Mouse (Mus musculus): ENCODE measurements around the gene Cfap61. TPM values are rescaled to one million over a fixed set of nuclear protein-coding genes. Genes with fewer than 3 reads are reported as not detected.

The Cfap61 gene
- total and polyA plus RNA-seq, 2 experiments from 2014 or later: 0.46 to 0.68 TPM

DNA sequence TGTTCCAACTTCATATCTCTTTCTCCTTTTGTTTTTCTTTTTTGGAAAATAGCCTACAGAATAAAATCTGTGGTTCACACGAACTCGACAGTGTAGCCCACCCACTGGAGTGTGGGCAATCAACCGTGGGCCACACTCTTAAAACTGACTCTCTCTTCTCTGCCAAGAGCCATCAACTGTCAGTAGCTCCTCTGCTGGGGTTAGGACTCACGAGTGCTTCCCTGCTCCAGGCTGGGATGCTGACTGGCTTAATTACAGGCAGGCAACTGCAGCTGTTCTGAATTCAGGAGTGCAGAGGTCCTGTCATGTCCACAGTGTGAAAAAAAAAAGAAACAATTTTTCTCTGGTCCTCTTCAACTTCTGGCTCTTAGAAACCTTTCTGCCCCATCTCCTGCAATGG is 237.5 kb downstream of the Cfap61 start:
- 46% methylated on average over 4 of the region's 4 CpGs for WGBS
- Histone ChIP-seq H3K4me3 (ENCODE audit: low read depth, low read length) (no peak overlapping the region), H3K27ac (ENCODE audit: low read depth) (no peak overlapping the region), H3K4me2 (ENCODE audit: low read depth, low read length) (no peak overlapping the region), H3K4me1 (ENCODE audit: control insufficient read depth, insufficient read depth) (no peaks in the 10 kb centered on the region), H3K9me3 (replicated peaks; ENCODE audit: control insufficient read depth, low read length) (no peaks in the 10 kb centered on the region), H3K36me3 (replicated peaks; ENCODE audit: control insufficient read depth, insufficient read depth, low read length) (no peaks in the 10 kb centered on the region), H3K9ac (replicated peaks; ENCODE audit: low read depth, low read length) (no peak overlapping the region), H3K27me3 (ENCODE audit: control insufficient read depth, insufficient read depth, low read length) (no peaks in the 10 kb centered on the region)
- no peak for DNase-seq (ENCODE audit: low spot score)
- ATAC-seq (ENCODE audit: insufficient read depth, low read depth): no peak
- TF ChIP-seq EP300 (IDR thresholded peaks at IDR 0.05; ENCODE audit: low read depth): no peak
- TF ChIP-seq CTCF (IDR thresholded peaks at IDR 0.05; ENCODE audit: low read depth): no peak

DNA sequence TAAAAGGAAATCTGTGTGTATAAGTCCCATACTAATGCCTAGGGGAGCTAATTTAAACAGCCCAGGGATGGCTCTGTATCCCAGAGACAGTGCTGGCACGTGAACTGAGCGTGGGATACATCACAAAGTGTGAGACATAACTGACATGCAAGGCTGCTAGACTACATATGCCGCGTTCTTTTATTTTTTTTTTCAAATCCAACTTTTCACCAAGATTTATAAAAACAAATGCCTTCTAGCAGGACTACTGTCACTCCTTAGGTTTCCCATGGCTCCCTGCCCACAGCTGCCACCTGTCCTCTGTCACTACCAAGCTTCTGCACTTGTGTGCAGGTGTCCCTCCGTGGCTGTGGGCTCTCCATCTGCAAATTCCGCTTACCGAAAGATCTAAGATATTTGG is 239.6 kb downstream of the Cfap61 start:
- no peak for DNase-seq (ENCODE audit: low spot score)
- no peak overlapping the region for H3K27ac ChIP-seq (ENCODE audit: low read depth)
- H3K4me1 ChIP-seq (ENCODE audit: control insufficient read depth, insufficient read depth): no peaks in the 10 kb centered on the region
- no peak overlapping the region for H3K9ac ChIP-seq (replicated peaks; ENCODE audit: low read depth, low read length)
- H3K4me2 ChIP-seq (ENCODE audit: low read depth, low read length): no peak overlapping the region
- 77% methylated on average over 7 of the region's 7 CpGs for WGBS
- ATAC-seq (ENCODE audit: insufficient read depth, low read depth): no peak
- no peaks in the 10 kb centered on the region for H3K27me3 ChIP-seq (ENCODE audit: control insufficient read depth, insufficient read depth, low read length)
- no peak overlapping the region for H3K4me3 ChIP-seq (ENCODE audit: low read depth, low read length)
- TF ChIP-seq EP300 (IDR thresholded peaks at IDR 0.05; ENCODE audit: low read depth) (no peak), CTCF (IDR thresholded peaks at IDR 0.05; ENCODE audit: low read depth) (no peak)
- no peaks in the 10 kb centered on the region for H3K36me3 ChIP-seq (replicated peaks; ENCODE audit: control insufficient read depth, insufficient read depth, low read length)
- no peaks in the 10 kb centered on the region for H3K9me3 ChIP-seq (replicated peaks; ENCODE audit: control insufficient read depth, low read length)

DNA sequence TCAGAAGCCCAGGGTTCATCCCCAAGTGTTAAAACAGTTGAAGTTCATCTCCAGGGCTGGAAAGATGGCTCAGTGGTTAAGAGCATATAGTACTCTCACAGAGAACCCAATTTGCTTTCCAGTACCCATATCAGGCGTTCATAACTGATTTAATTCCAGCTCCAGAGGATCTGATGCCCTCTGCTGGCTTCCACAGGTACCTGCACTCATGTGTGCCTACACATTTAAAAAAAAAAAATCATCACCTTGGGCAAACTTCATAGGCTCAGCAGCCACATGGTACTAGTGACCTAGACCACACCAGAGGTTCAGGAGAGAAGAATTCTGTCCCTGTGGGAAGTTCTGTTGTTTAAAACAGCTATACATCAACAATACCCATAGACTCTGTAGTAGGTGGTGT is 244.1 kb downstream of the Cfap61 start:
- Histone ChIP-seq H3K27me3 (ENCODE audit: control insufficient read depth, insufficient read depth, low read length) (no peaks in the 10 kb centered on the region), H3K4me1 (ENCODE audit: control insufficient read depth, insufficient read depth) (no peaks in the 10 kb centered on the region), H3K36me3 (replicated peaks; ENCODE audit: control insufficient read depth, insufficient read depth, low read length) (no peaks in the 10 kb centered on the region), H3K4me3 (ENCODE audit: low read depth, low read length) (no peak overlapping the region), H3K9me3 (replicated peaks; ENCODE audit: control insufficient read depth, low read length) (no peaks in the 10 kb centered on the region), H3K27ac (ENCODE audit: low read depth) (no peak overlapping the region), H3K9ac (replicated peaks; ENCODE audit: low read depth, low read length) (no peak overlapping the region), H3K4me2 (ENCODE audit: low read depth, low read length) (no peak overlapping the region)
- no peak for TF ChIP-seq CTCF (IDR thresholded peaks at IDR 0.05; ENCODE audit: low read depth)
- TF ChIP-seq EP300 (IDR thresholded peaks at IDR 0.05; ENCODE audit: low read depth): no peak
- ATAC-seq (ENCODE audit: insufficient read depth, low read depth) (no peak), DNase-seq (ENCODE audit: low spot score) (no peak)
- WGBS: 62% methylated on average over 1 of the region's 1 CpGs

DNA sequence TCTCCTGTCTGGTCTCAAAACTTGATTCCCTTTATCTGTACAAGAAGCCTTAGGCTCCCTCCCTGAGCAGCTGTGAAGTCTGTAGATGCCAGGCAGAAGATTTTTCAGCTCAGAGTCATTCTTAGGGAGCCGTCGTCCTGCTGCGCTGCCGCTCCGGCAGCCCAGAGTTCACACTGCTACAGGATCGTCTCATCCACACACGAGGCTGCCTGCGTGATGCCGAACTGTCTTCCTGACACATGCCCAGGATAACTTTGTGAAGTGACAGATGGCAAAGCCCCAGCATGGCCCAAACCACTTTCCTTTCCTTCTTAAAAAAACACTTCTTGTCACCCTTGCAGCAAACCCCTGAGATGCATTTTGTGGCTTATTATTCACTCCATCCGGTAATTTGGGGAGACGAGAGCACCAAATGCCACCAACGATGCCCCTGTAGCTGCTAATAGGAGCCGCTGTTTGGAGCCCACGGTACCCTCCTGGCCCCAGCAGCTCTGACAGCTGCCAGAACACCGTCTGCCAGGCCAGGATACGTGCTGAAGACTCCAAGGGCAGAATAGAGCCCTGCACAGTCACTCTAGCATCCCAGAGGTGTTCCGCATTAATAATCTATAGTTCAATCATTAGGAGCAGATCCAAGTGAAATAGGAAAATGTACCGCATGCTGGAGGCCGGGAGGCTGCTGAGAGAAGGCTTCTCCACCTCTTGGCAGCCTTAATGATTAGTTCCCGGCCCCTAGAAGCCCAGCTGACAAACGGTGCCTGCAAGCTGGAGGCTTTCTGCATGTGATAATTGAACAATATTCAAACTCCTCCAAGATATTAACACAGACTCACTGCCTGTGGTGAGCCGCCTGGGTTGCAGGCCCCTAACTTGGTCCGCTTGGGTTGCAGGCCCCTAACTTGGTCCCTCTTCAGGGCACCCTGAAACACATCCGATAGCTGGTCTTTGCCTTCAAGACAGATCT is 249.5 kb downstream of the Cfap61 start:
- H3K27me3 ChIP-seq (ENCODE audit: control insufficient read depth, insufficient read depth, low read length): 0 out of 2 replicates have a peak, but pooled peaks cover 6% of the 10 kb centered on the region
- no peaks in the 10 kb centered on the region for H3K4me1 ChIP-seq (ENCODE audit: control insufficient read depth, insufficient read depth)
- no peak overlapping the region for H3K4me2 ChIP-seq (ENCODE audit: low read depth, low read length)
- no peak overlapping the region for H3K27ac ChIP-seq (ENCODE audit: low read depth)
- TF ChIP-seq EP300 (IDR thresholded peaks at IDR 0.05; ENCODE audit: low read depth) (no peak), CTCF (IDR thresholded peaks at IDR 0.05; ENCODE audit: low read depth) (no peak)
- no peak overlapping the region for H3K9ac ChIP-seq (replicated peaks; ENCODE audit: low read depth, low read length)
- H3K9me3 ChIP-seq (replicated peaks; ENCODE audit: control insufficient read depth, low read length): no peaks in the 10 kb centered on the region
- 61% methylated on average over 24 of the region's 24 CpGs for WGBS
- H3K36me3 ChIP-seq (replicated peaks; ENCODE audit: control insufficient read depth, insufficient read depth, low read length): no peaks in the 10 kb centered on the region
- ATAC-seq (ENCODE audit: insufficient read depth, low read depth): no peak
- DNase-seq (ENCODE audit: low spot score): no peak
- H3K4me3 ChIP-seq (ENCODE audit: low read depth, low read length): no peak overlapping the region

DNA sequence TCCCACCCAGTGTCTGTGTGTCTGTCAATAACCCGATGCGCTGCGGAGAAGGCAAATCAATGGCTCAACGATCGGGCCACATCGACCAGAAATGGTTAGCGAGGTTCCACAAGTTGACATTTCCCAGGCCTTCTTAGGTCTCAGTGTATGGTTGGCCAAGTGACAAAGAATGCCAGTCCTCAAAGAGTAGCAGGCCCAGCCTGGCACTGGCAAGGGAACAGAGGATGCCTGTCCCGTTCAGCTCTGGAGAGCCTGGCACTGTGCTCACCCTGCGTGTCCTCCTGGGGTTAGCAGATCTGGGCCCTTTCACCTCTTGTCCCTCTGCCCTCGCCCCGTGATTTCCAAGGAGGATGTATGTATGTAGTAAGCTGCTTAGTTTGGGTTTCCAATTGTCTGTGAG is 261.5 kb downstream of the Cfap61 start:
- Histone ChIP-seq H3K27ac (ENCODE audit: low read depth) (no peak overlapping the region), H3K27me3 (ENCODE audit: control insufficient read depth, insufficient read depth, low read length) (no peaks in the 10 kb centered on the region), H3K9ac (replicated peaks; ENCODE audit: low read depth, low read length) (no peak overlapping the region), H3K36me3 (replicated peaks; ENCODE audit: control insufficient read depth, insufficient read depth, low read length) (no peaks in the 10 kb centered on the region), H3K9me3 (replicated peaks; ENCODE audit: control insufficient read depth, low read length) (no peaks in the 10 kb centered on the region), H3K4me3 (ENCODE audit: low read depth, low read length) (no peak overlapping the region), H3K4me2 (ENCODE audit: low read depth, low read length) (no peak overlapping the region), H3K4me1 (ENCODE audit: control insufficient read depth, insufficient read depth) (no peaks in the 10 kb centered on the region)
- no peak for ATAC-seq (ENCODE audit: insufficient read depth, low read depth)
- no peak for TF ChIP-seq EP300 (IDR thresholded peaks at IDR 0.05; ENCODE audit: low read depth)
- TF ChIP-seq CTCF (IDR thresholded peaks at IDR 0.05; ENCODE audit: low read depth): no peak
- 81% methylated on average over 11 of the region's 11 CpGs for WGBS
- DNase-seq (ENCODE audit: low spot score): no peak
